Mouse (Mus musculus): ENCODE results near the gene Hoxa3. TPM values are rescaled to one million over a fixed set of nuclear protein-coding genes. Genes with fewer than 3 reads are reported as not detected.

Gene Hoxa3
- polyA plus RNA-seq, 2 experiments = 3.4 to 12.0 TPM

DNA sequence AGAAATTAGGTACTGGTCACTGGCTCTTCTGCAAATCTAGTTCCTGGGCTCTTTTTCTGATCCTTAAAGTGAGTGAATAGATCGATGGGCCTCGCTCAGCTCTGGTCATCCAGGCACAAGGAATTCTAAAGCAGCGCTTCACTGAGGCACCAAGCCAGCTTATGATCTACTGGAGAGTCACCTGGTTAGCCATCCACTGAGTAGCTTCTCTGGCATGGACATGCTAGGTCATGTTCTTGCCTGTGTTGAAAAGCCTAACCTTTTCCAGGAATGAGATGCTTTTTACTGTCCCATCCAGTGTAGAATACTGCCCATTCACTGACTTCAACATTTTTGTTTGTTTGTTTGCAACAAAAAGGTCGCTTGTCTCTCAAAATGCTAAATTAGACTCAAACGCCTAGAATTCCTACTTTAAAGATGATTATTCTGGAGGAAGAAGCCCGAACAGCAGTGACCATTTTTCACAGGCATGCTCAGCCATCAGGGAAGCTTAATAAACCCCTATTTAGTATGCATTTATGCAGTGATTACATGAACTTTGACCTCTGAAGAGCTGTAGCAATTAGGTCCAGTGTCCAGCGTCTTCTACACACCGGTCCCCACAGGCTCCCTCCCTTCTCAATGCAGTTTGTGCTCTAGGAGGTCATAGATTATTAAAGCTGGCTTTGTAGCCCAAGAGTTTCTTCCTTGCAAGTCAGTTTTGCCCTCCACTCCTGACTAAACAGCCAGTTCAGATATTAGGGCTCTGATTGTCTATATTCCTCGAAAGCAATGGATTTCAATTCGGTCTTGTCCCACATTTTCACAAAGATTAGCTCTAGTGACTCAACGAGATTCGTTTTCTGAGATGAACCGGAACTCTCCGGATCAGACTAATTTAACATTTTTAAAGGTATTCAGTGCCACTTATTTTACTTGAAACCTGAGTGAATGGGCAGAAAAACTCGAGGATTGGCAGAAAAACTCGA, 60.6 kb downstream of the Hoxa3 start:
- no peaks in the 10 kb centered on the region for H3K9me3 ChIP-seq (ENCODE audit: control insufficient read depth, low read length)
- DNase-seq (ENCODE audit: low spot score) (no peak), ATAC-seq (ENCODE audit: low FRiP score, low read depth) (no peak)
- no peak for TF ChIP-seq POLR2A (IDR thresholded peaks at IDR 0.05; ENCODE audit: borderline replicate concordance, extremely low read depth, insufficient read depth, insufficient read length)
- no peak overlapping the region for H3K4me3 ChIP-seq (replicated peaks; ENCODE audit: low read length)
- H3K27ac ChIP-seq (replicated peaks; ENCODE audit: low read depth, low read length) = no peak overlapping the region
- WGBS = 19% methylated on average over 16 of the region's 16 CpGs
- H3K4me2 ChIP-seq (replicated peaks; ENCODE audit: low read depth, low read length, severe bottlenecking) = no peak overlapping the region
- H3K4me1 ChIP-seq (ENCODE audit: control insufficient read depth, insufficient read depth, low read length) = no peaks in the 10 kb centered on the region
- H3K27me3 ChIP-seq (ENCODE audit: control insufficient read depth, insufficient read depth, low read length) = peaks cover 79% of the 10 kb centered on the region
- H3K36me3 ChIP-seq (ENCODE audit: control insufficient read depth, insufficient read depth, low read length) = no peaks in the 10 kb centered on the region
- no peak overlapping the region for H3K9ac ChIP-seq (ENCODE audit: low read depth, low read length, severe bottlenecking)

DNA sequence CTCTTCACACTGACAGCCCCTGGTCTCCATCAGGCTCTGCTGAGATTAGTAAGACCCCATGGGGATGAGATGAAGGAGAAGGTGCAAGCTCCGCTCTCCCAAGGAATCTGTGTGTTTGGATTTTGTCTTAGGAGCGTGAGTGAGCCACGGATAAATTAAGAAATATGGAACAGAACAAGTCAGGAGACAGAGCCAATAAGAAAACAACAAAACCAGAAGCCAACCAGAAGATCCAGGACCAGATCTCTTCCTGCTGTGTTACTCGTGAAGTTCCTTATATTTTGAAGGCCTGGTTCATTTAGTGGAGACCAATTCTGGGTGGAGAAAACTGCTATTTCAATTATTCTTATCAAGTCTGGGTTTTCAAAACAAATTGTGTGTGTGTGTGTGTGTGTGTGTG, 61.6 kb downstream of the Hoxa3 start:
- H3K9me3 ChIP-seq (ENCODE audit: control insufficient read depth, low read length) = no peaks in the 10 kb centered on the region
- H3K4me1 ChIP-seq (ENCODE audit: control insufficient read depth, insufficient read depth, low read length) = no peaks in the 10 kb centered on the region
- no peak for TF ChIP-seq POLR2A (IDR thresholded peaks at IDR 0.05; ENCODE audit: borderline replicate concordance, extremely low read depth, insufficient read depth, insufficient read length)
- no peak for DNase-seq (ENCODE audit: low spot score)
- H3K36me3 ChIP-seq (ENCODE audit: control insufficient read depth, insufficient read depth, low read length) = no peaks in the 10 kb centered on the region
- peaks cover 69% of the 10 kb centered on the region for H3K27me3 ChIP-seq (ENCODE audit: control insufficient read depth, insufficient read depth, low read length)
- H3K4me3 ChIP-seq (replicated peaks; ENCODE audit: low read length) = no peak overlapping the region
- no peak overlapping the region for H3K27ac ChIP-seq (replicated peaks; ENCODE audit: low read depth, low read length)
- no peak for ATAC-seq (ENCODE audit: low FRiP score, low read depth)
- 27% methylated on average over 4 of the region's 4 CpGs for WGBS
- no peak overlapping the region for H3K9ac ChIP-seq (ENCODE audit: low read depth, low read length, severe bottlenecking)
- no peak overlapping the region for H3K4me2 ChIP-seq (replicated peaks; ENCODE audit: low read depth, low read length, severe bottlenecking)

- WGBS = 7% methylated on average over 16 of the region's 16 CpGs
These were observed 62.7 kb downstream of the Hoxa3 start for GRCm38 (mm10) chr6:52150401-52150966.

DNA sequence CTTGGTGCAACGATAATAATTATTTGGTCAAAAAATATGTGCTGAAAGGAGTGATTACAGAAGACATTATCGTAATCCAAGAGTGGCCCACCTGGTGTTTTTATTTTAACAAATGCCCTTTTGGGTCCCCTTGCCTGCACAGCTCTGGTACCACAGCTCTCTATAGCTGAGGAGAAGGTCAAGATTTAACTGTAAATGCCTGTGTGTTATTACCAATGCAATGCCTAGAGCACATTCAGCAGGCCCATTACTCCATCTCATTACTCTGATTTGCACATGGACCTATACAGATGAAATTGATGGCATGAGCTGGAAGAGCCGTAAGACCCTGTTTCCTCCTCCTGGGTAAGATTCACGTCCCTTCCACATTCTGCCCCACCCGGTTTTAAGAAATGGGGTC, 74.0 kb downstream of the Hoxa3 start:
- TF ChIP-seq POLR2A (IDR thresholded peaks at IDR 0.05; ENCODE audit: borderline replicate concordance, extremely low read depth, insufficient read depth, insufficient read length) = no peak
- no peak overlapping the region for H3K4me2 ChIP-seq (replicated peaks; ENCODE audit: low read depth, low read length, severe bottlenecking)
- H3K27me3 ChIP-seq (ENCODE audit: control insufficient read depth, insufficient read depth, low read length) = no peaks in the 10 kb centered on the region
- no peak overlapping the region for H3K27ac ChIP-seq (replicated peaks; ENCODE audit: low read depth, low read length)
- DNase-seq (ENCODE audit: low spot score) = no peak
- H3K36me3 ChIP-seq (ENCODE audit: control insufficient read depth, insufficient read depth, low read length) = no peaks in the 10 kb centered on the region
- no peak for ATAC-seq (ENCODE audit: low FRiP score, low read depth)
- H3K4me3 ChIP-seq (replicated peaks; ENCODE audit: low read length) = no peak overlapping the region
- WGBS = 71% methylated on average over 5 of the region's 5 CpGs
- H3K9ac ChIP-seq (ENCODE audit: low read depth, low read length, severe bottlenecking) = no peak overlapping the region
- H3K4me1 ChIP-seq (ENCODE audit: control insufficient read depth, insufficient read depth, low read length) = no peaks in the 10 kb centered on the region
- H3K9me3 ChIP-seq (ENCODE audit: control insufficient read depth, low read length) = no peaks in the 10 kb centered on the region

More at GRCm38 (mm10) chr6:52150401-52150966, 62.7 kb downstream of the Hoxa3 start:
- no peaks in the 10 kb centered on the region for H3K4me1 ChIP-seq (ENCODE audit: control insufficient read depth, insufficient read depth, low read length)
- no peak overlapping the region for H3K9ac ChIP-seq (ENCODE audit: low read depth, low read length, severe bottlenecking)
- ATAC-seq (ENCODE audit: low FRiP score, low read depth) (no peak), DNase-seq (ENCODE audit: low spot score) (no peak)
- 0 out of 2 replicates have a peak overlapping the region, but pooled peaks have one; percentile 14 for H3K4me2 ChIP-seq (replicated peaks; ENCODE audit: low read depth, low read length, severe bottlenecking)
- TF ChIP-seq POLR2A (IDR thresholded peaks at IDR 0.05; ENCODE audit: borderline replicate concordance, extremely low read depth, insufficient read depth, insufficient read length) = no peak
- no peak overlapping the region for H3K27ac ChIP-seq (replicated peaks; ENCODE audit: low read depth, low read length)
- H3K9me3 ChIP-seq (ENCODE audit: control insufficient read depth, low read length) = no peaks in the 10 kb centered on the region
- H3K27me3 ChIP-seq (ENCODE audit: control insufficient read depth, insufficient read depth, low read length) = peaks cover 58% of the 10 kb centered on the region
- no peak overlapping the region for H3K4me3 ChIP-seq (replicated peaks; ENCODE audit: low read length)
- H3K36me3 ChIP-seq (ENCODE audit: control insufficient read depth, insufficient read depth, low read length) = no peaks in the 10 kb centered on the region

- H3K9me3 ChIP-seq (ENCODE audit: control insufficient read depth, low read length) = no peaks in the 10 kb centered on the region
- no peak overlapping the region for H3K4me3 ChIP-seq (replicated peaks; ENCODE audit: low read length)
- H3K4me2 ChIP-seq (replicated peaks; ENCODE audit: low read depth, low read length, severe bottlenecking) = no peak overlapping the region
- whole genome bisulfite sequencing = 56% methylated on average over 10 of the region's 10 CpGs
- no peak overlapping the region for H3K27ac ChIP-seq (replicated peaks; ENCODE audit: low read depth, low read length)
- no peaks in the 10 kb centered on the region for H3K36me3 ChIP-seq (ENCODE audit: control insufficient read depth, insufficient read depth, low read length)
- no peak for DNase-seq (ENCODE audit: low spot score)
- TF ChIP-seq POLR2A (IDR thresholded peaks at IDR 0.05; ENCODE audit: borderline replicate concordance, extremely low read depth, insufficient read depth, insufficient read length) = no peak
- no peaks in the 10 kb centered on the region for H3K4me1 ChIP-seq (ENCODE audit: control insufficient read depth, insufficient read depth, low read length)
- no peak overlapping the region for H3K9ac ChIP-seq (ENCODE audit: low read depth, low read length, severe bottlenecking)
- H3K27me3 ChIP-seq (ENCODE audit: control insufficient read depth, insufficient read depth, low read length) = no peaks in the 10 kb centered on the region
- no peak for ATAC-seq (ENCODE audit: low FRiP score, low read depth)
These were observed 74.6 kb downstream of the Hoxa3 start for GRCm38 (mm10) chr6:52138576-52138975.
